Mouse (Mus musculus) adrenal gland, adult 8-10 months (tissue): Measurements from ENCODE around the gene Trim14. TPM values are rescaled to one million over a fixed set of nuclear protein-coding genes. Genes with fewer than 3 reads are reported as not detected.

Experiments used
- DNase-seq: peaks from one replicate; pipeline ENCODE4 v3.0.0; 2022
- total RNA-seq, 4 experiments: library from RNA; stranded (reverse); gene quantifications; 2 replicates each; pipeline ENCODE4 v1.2.4; 2022

Trim14 gene
- total RNA-seq, 4 experiments from 2014 or later = 5.1 to 12.2 (median 8.2) TPM

GRCm38 (mm10) chr4:46562037-46562436 is 26.1 kb upstream of the Trim14 start:
- no peak for DNase-seq

DNA sequence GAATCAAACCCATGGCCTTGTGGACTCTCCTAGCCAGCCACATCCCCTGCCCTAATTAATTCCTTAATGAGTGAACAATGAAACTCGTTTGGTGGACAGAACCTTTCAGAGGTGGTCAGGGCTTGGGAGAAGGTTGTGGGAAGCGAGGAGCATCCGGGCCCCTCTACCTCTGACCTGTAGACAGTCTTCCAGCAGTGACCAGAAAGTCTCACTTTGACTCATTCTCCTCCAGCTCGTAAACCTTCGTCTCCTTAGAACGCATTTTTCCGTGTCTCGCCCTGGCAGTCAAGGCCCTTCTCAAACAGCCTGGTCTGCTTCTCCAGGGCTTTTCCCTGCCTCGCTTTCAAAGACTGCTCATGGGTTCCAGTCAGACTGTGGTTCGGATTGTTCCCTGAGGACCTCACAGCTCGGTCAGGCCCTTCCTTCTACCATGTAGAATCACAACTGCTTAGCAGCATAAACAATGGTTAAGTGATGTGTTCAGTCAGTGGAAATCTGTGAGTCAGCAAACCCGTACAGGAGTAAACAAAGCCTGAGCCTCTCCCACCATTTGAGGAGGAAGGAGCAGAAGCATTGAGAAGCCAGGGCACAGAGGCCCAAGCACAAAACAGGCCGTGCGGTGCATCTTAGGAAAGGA is 24.2 kb upstream of the Trim14 start:
- DNase-seq = no peak

GRCm38 (mm10) chr4:46558672-46559667 is 23.0 kb upstream of the Trim14 start:
- DNase-seq = no peak

DNA sequence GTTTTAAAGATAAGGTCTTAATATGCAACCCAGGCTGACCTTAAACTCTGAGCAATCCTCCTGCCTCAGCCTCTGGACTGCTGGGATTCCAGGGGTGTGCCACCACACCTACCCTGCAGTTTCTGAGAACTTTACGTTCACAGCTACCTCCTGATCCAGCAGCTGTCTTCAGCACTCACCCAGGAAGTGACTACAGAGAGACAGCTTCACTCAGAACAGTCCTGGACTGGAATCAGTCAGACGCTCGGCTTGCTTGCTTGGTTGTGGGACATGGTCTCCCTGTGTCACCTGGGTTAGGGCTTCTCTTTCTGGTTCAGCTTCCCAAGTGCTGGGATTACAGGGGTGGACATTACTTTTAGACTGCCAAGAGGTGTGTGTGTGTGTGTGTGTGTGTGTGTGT is 21.0 kb upstream of the Trim14 start:
- no peak for DNase-seq

GRCm38 (mm10) chr4:46555762-46556161 is 19.8 kb upstream of the Trim14 start:
- DNase-seq = no peak

DNA sequence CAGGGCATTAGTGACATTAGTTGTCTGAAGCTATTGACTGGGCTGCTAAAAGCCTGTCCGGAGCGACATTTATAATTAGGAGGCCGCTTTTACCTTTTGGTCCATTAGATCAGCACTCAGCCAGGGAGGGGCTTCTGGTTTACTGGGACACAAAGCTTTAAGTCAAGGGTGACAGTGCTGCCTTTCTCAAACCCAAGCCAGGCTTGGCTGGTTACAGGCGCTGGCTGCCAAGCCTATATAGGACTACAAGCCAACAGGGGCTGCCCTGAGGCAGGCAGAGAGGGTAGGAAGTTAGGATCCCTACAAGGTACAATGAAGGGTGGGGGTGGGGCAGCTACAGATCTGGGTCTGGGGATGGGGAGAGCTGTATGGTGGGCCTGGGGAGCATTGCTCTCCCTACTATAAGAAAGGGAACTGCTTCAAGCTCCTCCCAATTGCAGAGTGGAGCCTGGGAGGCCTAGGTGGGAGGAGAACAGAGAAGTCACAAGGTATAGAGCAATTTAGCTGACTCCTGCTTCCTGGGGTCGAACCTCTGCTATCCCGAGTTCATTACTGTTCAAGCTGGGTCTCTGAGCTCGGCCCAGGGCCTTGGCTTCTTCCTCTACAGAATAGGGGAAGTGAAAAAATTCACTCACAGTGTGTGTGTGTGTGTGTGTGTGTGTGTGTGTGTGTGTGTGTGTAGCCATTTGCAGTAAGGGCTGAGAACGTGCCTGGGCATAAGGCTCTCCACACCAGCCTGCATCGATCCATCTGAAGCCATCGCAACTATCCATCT is 18.5 kb upstream of the Trim14 start:
- no peak for DNase-seq

DNA sequence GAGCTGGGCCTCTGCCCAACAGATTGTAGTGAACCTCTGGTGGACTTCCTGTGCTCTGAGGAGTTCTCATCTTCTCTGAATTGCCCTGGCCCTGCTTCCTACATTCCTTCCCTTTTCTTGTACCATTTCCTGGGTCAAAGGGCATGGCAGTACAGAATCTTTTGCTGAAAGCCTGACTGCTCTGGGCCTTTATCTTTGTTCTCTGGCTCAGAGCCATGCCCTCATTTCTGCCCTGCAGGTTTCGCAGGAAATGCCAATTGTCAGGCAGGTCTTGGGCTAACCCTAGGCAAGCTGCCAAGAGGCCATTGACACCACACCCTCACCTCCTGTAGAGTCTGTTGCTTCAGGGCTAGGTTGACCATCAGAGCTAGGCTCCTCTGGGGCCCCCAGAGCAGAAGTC is 17.9 kb upstream of the Trim14 start:
- peak; percentile 47 for DNase-seq

DNA sequence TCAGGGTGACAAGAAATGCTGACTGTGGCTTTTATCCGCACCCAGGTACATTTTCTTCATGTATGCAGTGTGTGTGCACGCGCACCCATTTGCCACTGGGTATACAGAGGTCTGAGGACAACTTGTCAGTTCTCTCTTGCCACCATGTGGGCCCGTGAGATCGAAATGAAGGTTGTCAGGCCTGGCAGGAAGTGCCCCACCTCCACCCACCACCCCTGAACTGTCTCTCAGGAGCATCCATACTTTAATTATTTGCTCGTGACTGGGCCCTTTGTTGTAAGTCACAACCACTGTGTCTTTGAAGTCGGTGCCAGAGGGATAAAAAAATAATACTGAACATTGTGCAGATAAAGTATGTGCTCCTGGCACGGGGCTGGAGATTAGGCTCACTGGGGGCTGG is 14.5 kb upstream of the Trim14 start:
- DNase-seq = no peak

GRCm38 (mm10) chr4:46549979-46550378 is 14.0 kb upstream of the Trim14 start:
- DNase-seq = no peak

- no peak for DNase-seq
These were observed 10.8 kb upstream of the Trim14 start for GRCm38 (mm10) chr4:46546709-46547108.

DNA sequence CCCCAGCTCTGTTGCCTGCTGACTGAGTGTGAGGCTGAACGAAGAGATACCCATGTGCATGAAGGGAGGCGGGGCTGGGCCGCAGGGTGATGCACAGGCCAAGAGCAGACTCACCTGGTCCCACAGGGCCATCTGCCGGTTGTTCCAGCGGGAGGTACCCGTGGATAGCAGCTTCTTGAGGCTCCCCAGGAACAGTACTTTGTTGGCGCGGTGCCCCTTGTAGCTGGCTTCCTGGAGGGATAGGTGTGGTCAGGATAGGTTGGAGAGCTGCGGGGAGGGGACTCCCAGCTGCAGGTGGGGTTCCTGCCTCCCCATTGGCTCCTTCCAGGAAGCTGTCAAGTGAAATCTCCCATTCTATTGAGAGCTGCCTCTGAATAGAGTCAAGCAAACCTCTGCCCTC is 9.6 kb upstream of the Trim14 start:
- DNase-seq = no peak

- DNase-seq = no peak
These were observed 8.4 kb upstream of the Trim14 start for GRCm38 (mm10) chr4:46544313-46544712.

- no peak for DNase-seq
These were observed 7.6 kb upstream of the Trim14 start for GRCm38 (mm10) chr4:46543366-46544050.

DNA sequence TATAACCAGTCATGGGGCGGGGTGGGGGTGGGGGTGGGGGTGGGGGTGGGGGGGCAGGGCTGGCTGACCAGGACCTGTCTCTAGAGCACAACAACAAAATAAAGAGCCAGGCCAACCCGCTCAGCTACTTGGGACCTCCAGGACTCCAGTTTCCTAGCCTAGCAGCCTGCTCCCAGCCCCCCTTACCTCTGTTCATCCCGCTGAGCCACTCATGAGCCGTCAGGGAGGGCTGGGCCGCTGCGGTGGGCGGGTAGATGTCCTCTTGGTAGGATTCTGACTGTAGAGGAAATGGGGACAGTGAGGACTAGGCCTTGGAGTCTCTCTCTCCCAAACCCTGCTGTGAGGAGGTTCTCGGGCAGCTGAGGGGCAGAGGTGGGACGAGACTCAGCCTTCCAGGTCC is 5.8 kb upstream of the Trim14 start:
- no peak for DNase-seq

DNA sequence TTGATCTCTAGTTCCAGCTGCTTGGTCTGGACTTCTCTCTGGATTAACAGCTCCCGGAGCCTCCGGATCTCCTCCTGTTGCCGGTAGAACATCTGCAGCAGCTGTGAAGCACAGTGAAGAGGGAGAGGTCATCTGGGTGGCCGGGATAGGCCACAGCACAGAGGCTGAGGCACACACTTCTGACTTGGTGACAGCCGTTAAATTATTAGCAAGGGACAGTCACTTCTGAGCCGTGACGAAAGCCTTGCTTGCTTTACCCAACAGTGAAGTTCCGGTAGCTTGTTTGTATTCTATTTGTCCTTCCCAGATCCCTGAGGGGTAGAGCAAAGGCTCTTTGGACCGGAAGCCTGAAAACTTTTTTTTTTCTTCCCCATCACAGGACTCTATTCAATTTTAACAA is 3.2 kb upstream of the Trim14 start:
- no peak for DNase-seq

- DNase-seq = no peak
These were observed 679 bp downstream of the Trim14 start for GRCm38 (mm10) chr4:46535094-46535830.

- no peak for DNase-seq
These were observed 1.8 kb downstream of the Trim14 start for GRCm38 (mm10) chr4:46533934-46534720.

- no peak for DNase-seq
These were observed 3.0 kb downstream of the Trim14 start for GRCm38 (mm10) chr4:46532926-46533325.

DNA sequence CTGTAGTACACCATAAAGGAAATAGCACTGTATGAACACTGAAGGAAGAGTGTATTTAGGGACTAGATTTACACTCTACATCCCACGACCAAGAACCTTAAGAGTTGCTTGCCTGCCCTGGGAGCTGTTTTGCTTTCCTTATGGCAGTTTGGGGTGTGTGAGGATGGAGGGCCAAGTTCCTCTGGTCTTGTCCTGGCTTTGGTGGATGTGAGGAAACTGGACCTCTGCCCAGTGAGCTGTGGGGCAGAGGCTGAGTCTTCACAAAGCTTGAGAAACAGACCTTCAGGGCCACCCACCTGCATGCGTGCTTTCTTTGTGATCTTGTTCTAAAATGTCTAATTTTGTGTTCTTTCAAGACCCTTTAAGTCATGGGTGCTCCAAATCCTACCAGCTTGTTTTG is 3.4 kb downstream of the Trim14 start:
- no peak for DNase-seq

DNA sequence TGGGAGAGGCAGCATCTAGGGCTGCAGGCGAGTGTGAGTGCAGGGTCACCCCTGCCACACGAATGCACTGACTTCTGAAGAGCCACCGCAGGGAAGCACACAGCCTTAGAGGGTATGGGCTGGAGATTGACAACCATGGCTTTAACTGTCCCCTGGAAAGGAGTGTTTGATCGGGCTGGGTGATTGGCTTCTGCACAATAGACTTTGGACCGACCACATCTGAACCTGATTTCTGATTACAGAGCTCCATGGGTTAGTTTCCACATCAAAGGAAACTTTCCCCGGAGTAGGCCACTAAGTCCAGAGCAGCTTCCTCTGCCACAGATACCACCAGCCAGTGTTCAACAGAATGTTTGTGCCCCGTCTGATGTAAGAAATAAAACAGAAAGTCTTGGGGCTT is 6.2 kb downstream of the Trim14 start:
- no peak for DNase-seq

DNA sequence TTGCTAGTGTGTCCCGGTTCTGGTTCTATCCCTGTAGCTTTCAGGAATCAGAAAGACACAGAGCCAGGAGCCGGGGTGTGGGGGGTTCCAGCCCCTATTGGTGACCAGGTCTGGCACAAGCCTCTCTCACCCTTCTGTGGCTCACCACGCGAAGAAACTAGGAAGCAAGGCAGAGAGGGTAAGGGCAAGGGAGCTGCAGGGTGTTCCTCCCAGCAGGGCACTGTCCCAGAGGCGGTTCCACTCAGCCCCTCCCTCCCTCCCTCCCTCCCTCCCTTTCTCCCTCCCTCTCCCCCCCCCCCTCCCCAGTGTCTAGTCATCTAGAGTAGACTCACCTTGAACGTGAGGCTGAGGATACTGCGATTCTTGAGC is 8.4 kb downstream of the Trim14 start:
- no peak for DNase-seq
